Mouse (Mus musculus): ENCODE measurements around the gene Man1a2. TPM values are rescaled to one million over a fixed set of nuclear protein-coding genes. Genes with fewer than 3 reads are reported as not detected.

The Man1a2 gene
- total RNA-seq, 2 experiments from 2014 or later = 112 to 123 TPM

GRCm38 (mm10) chr3:100568443-100569390, 116.6 kb downstream of the Man1a2 start:
- DNase-seq (ENCODE audit: low spot score in 2 of 2) = peak in 1 of 2 experiments; percentile 40

- DNase-seq (ENCODE audit: low spot score in 2 of 2) = peak in 1 of 2 experiments; percentile 21
Observed at GRCm38 (mm10) chr3:100563565-100563964, 121.7 kb downstream of the Man1a2 start.

GRCm38 (mm10) chr3:100562455-100562854, 122.8 kb downstream of the Man1a2 start:
- DNase-seq (ENCODE audit: low spot score in 2 of 2) = no peak

GRCm38 (mm10) chr3:100561561-100562175, 123.6 kb downstream of the Man1a2 start:
- DNase-seq (ENCODE audit: low spot score in 2 of 2) = no peak

GRCm38 (mm10) chr3:100559431-100559830, 125.9 kb downstream of the Man1a2 start:
- no peak for DNase-seq (ENCODE audit: low spot score in 2 of 2)

- DNase-seq (ENCODE audit: low spot score in 2 of 2) = no peak
Observed at GRCm38 (mm10) chr3:100558211-100558708, 127.0 kb downstream of the Man1a2 start.

GRCm38 (mm10) chr3:100554843-100555242, 130.5 kb downstream of the Man1a2 start:
- peak in 1 of 2 experiments; percentile 51 for DNase-seq (ENCODE audit: low spot score in 2 of 2)

- DNase-seq (ENCODE audit: low spot score in 2 of 2) = no peak
Observed at GRCm38 (mm10) chr3:100552171-100552570, 133.1 kb downstream of the Man1a2 start.

GRCm38 (mm10) chr3:100547913-100548292, 137.4 kb downstream of the Man1a2 start:
- DNase-seq (ENCODE audit: low spot score in 2 of 2) = no peak

- DNase-seq (ENCODE audit: low spot score in 2 of 2) = no peak
Observed at GRCm38 (mm10) chr3:100547162-100547912, 138.0 kb downstream of the Man1a2 start.

GRCm38 (mm10) chr3:100536686-100537085, 148.6 kb downstream of the Man1a2 start:
- no peak for DNase-seq (ENCODE audit: low spot score in 2 of 2)

GRCm38 (mm10) chr3:100535902-100536301, 149.4 kb downstream of the Man1a2 start:
- no peak for DNase-seq (ENCODE audit: low spot score in 2 of 2)

GRCm38 (mm10) chr3:100535298-100535697, 150.0 kb downstream of the Man1a2 start:
- no peak for DNase-seq (ENCODE audit: low spot score in 2 of 2)

GRCm38 (mm10) chr3:100534394-100534793, 150.9 kb downstream of the Man1a2 start:
- no peak for DNase-seq (ENCODE audit: low spot score in 2 of 2)

- peak in 1 of 2 experiments; percentile 26 for DNase-seq (ENCODE audit: low spot score in 2 of 2)
Observed at GRCm38 (mm10) chr3:100533429-100533828, 151.9 kb downstream of the Man1a2 start.

GRCm38 (mm10) chr3:100530919-100531318, 154.4 kb downstream of the Man1a2 start:
- no peak for DNase-seq (ENCODE audit: low spot score in 2 of 2)

- no peak for DNase-seq (ENCODE audit: low spot score in 2 of 2)
Observed at GRCm38 (mm10) chr3:100530244-100530788, 155.0 kb downstream of the Man1a2 start.

- DNase-seq (ENCODE audit: low spot score in 2 of 2) = no peak
Observed at GRCm38 (mm10) chr3:100522671-100523070, 162.6 kb downstream of the Man1a2 start.

GRCm38 (mm10) chr3:100521626-100522025, 163.7 kb downstream of the Man1a2 start:
- DNase-seq (ENCODE audit: low spot score in 2 of 2) = no peak

GRCm38 (mm10) chr3:100515754-100516141, 169.6 kb downstream of the Man1a2 start:
- no peak for DNase-seq (ENCODE audit: low spot score in 2 of 2)
